Mouse (Mus musculus) gonadal fat pad, adult 2 months (tissue): ENCODE data around the gene Hist1h4a. TPM values are rescaled to one million over a fixed set of nuclear protein-coding genes. Genes with fewer than 3 reads are reported as not detected.
"Not testable (repeated sequence)": the region's sequence is repeated elsewhere in the genome, so short reads cannot be mapped to it uniquely, and the experiment has no call there.

Experiments used
- DNase-seq: peaks from one replicate; pipeline ENCODE4 v3.0.0-alpha.2; 2012; ENCODE audit warnings: low read depth
- polyA plus RNA-seq: library from polyadenylated mRNA; depleted of rRNA; stranded (reverse); fragments of >200 nt; gene quantifications from 2 replicates; pipeline ENCODE4 v1.2.3, GENCODE M21; 2012; rRNA removed

The Hist1h4a gene
- polyA plus RNA-seq = 5.8 and 9.3 TPM in 2 replicates

GRCm38 (mm10) chr13:23760972-23761864 is at the start of gene Hist1h4a:
Gene Hist1h4a (minus strand): TSS chr13:23761230.
- no peak for DNase-seq

DNA sequence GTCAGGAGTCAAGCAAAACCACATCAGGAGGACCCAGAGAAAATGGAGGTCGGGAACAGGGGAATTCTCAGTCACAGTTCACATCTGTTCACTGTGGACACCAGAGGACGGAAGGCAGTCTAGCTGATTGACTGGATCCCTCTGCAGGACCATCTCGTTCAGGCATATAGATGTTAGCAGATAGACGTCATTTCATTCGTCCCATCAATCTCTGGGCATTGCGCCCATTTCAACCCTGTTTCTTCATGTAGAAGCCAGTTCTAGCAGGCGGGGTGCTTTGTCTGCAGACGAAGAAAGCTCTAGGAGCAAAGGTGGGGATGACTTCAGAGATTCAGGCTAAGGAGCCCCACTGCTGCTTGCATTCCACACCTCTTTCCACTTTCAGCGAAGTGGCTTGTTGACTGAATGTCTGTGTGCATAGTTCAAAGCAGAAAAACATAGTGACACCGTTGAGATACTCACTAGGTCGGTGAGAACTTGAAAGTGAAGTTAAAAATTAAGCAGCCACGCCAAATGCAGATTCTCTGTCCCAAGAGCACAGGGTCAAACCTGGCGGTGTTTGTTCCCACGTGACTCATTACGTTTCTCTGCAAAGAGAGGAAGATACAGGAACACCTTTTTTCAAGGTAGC is 45.5 kb upstream of the Hist1h4a start, which contains the start of gene Slc17a2:
TSS of gene Slc17a2 (plus strand) at position 572 of the 631 bp plus-strand sequence.
- no peak for DNase-seq

GRCm38 (mm10) chr13:23804532-23804931 is 43.5 kb upstream of the Hist1h4a start:
- DNase-seq = no peak

GRCm38 (mm10) chr13:23799405-23799804 is 38.4 kb upstream of the Hist1h4a start:
- no peak for DNase-seq

DNA sequence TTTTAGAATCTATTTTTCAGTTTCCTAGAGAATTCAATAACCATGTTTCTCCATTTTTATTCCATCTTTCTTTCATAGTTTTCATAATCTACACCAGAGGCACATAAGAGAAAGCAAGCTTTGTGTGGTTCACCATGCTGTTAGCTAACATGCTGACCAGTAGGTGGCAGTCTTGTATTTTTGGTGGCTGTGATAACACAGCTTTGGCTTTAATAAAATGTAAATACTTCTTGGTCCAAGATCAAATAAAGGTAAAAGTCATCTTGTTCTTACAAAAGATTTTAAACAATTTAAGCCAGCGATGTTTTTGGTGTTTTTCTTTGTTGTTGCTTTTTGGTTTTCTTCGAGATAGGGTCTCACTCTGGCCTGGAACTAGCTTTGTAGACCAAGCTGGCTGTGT is 31.5 kb upstream of the Hist1h4a start:
- DNase-seq = no peak

- DNase-seq = no peak
Measured at GRCm38 (mm10) chr13:23779025-23779424, 18.0 kb upstream of the Hist1h4a start.

- DNase-seq = no peak
Measured at GRCm38 (mm10) chr13:23778339-23778738, 17.3 kb upstream of the Hist1h4a start.

DNA sequence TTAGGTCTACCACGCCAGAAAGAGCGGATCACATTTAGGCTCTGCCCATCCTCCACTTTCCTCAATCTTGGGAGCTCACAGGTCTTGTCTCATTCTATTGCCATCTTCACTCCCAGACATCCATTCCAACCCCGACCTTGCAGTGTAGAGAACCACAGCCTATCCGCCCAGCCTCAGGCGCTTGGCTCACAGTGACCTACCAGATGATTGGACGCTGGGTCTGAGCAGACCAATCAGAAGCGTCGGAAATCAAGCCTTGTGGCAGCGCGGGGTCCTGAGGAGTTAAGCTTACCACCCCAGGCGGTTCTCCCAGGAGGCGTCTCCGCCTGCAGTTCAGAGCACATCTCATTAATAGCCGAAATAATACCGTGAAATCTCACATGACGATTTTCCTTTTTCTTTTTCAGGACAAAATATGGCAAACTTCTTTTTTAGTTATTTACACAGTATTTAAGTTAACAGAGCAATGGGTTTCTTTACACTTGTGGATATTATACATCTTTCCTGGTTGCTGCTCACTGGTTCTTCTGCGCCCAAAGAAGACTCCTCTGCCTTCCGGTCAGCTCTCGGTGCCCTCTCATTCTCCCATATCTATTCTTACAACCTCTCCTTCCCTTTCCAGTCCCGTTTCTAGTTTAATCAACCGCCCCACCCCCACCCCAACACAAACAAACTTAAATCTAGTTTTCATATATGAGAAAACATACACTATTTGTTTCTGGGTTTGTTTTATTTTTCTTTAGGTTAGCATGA is 11.7 kb upstream of the Hist1h4a start:
- no peak for DNase-seq

- not testable (repeated sequence) for DNase-seq
Measured at GRCm38 (mm10) chr13:23769613-23770012, 8.6 kb upstream of the Hist1h4a start, which contains the start of gene Trim38. Gene Trim38 (plus strand): TSS chr13:23769913.

GRCm38 (mm10) chr13:23768834-23769397 is 7.9 kb upstream of the Hist1h4a start:
- no peak for DNase-seq

- no peak for DNase-seq
Measured at GRCm38 (mm10) chr13:23766772-23767171, 5.7 kb upstream of the Hist1h4a start.

DNA sequence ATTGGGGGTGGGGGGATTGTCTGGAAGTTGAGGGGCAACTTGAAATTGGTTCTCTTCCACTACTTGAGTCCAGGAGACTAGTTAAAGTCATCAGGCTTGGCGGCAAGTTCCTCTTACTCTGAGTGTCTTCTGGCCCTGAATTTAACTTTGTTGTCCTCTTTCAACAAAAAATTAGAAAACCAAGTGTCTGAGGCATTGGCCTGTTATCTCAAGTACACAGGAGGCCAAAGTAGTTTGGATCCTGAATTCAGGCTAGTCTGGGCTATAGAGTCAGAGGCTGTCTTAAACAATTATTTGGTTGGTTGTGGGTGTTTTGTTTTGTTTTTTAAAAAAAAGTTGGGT is 4.1 kb upstream of the Hist1h4a start:
- no peak for DNase-seq

DNA sequence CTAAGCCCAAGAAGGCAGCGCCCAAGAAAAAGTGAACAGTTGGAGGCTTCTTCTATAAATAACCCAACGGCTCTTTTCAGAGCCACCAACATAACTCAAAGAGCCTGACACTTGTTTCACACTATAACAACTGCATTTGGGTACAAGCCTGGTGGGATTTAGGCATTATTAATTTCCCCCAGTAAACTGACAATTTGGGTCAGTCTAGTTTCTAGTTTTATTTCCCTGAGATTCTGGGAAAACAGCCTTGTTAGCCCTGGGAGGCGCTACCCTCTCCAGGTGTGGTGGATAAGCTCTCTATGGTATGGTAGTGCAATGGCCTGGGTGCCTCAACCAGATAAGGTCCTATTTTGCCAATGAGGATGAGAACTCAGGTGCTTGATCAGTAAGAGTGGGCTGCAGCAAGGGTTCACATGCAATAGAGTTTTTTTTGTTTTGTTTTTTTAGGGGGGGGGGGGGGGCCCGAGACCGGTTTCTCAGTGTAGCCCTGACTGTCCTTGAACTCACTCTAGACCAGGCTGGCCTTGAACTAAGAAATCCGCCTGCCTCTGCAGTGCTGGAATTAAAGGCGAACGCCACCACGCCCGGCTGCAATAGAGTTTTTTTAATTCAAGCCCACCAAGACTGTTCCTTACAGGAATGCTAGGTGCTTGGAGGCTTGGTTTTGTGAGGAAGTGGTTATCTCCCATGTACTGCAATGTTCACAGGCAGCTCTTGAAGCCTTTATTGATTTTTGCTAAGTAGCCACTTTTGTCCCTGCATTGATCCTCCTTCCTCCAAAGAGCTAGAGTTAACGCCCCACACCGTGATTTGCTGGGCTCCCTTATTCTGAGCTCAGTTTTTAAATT is 3.5 kb upstream of the Hist1h4a start:
- no peak for DNase-seq

GRCm38 (mm10) chr13:23763586-23764323 is 2.7 kb upstream of the Hist1h4a start, which contains the start of gene Hist1h1a:
Gene Hist1h1a (plus strand): TSS chr13:23763666.
- DNase-seq = no peak

DNA sequence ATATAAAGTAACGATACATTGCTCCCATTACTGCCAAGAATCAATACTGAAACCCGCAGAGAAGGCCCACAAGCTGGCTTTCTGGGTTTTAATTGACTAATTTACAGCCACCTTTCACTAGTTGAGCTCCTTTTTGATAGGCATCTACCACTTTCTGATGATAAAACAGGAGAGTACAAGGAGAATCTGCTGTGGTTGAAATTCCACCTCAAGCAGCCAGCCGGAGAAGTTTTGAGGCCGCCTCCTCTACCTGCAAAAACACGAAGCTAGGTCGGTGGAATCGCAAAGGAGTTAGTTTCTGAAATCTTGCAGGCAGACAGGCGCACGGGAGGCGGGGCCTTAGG is 2.2 kb upstream of the Hist1h4a start:
- no peak for DNase-seq

DNA sequence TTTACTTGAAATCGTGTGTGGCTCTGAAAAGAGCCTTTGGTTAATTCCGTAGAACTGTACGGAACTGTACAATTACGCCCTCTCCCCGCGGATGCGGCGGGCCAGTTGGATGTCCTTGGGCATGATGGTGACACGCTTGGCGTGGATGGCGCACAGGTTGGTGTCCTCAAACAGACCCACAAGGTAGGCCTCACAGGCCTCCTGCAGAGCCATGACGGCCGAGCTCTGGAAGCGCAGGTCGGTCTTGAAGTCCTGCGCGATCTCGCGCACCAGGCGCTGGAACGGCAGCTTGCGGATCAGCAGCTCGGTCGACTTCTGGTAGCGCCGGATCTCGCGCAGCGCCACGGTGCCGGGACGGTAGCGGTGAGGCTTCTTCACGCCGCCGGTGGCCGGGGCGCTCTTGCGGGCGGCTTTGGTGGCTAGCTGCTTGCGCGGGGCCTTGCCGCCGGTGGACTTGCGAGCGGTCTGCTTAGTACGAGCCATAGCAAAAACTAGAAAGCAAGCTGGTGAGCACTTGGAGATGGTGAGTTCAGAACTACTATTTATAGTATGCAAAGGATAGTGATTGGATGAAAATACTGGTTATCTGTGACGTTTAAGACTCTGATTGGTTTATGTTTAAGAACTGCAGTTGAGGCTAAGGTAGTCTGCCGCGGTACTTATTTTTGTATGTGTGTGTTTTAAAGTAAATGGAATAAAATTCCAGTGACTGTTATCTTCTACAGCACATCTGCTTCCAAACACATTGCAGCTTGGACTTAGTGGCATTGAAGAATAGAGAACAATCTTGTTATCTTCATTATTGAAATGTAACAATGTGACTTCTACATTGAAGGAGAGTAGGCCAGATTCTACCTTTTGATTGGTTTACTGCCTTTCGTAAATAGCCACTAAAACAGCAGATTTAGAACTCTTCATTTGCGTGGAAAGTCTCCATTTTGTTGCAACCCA is 1.1 kb upstream of the Hist1h4a start, which contains the start of gene Hist1h3a:
TSS of gene Hist1h3a (minus strand) at position 516 of the 951 bp plus-strand sequence.
- DNase-seq = not testable (repeated sequence)

DNA sequence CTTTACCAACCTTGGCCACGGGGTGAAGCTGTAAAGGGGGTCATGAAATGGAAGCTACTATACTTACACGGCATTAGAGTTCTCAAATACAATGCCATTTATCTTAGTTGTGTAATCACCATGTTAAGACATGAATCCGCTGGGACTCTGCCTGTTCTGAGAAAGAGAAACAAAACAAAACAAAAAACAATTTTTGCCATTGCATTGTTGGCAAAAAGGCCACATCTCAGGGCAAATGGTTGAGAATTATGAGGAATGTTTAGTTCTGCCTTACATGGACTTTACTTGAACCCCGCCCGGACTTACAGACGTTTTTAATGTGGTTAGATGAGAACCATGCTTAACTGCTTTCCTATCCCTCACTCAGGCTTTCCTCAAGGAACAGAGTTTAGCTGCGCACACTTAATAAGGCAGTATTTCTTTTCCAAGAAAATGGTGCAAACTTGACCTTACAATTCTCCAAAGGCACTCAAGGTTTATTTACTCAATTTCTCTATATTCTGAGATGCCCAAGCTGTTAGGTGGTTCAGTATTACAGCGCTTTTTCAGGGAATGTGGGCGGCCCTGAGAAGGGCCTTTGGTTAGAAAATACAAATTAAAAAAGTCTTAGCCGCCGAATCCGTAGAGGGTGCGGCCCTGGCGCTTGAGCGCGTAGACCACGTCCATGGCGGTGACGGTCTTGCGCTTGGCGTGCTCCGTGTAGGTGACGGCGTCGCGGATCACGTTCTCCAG is 624 bp downstream of the Hist1h4a start:
- DNase-seq = no peak

GRCm38 (mm10) chr13:23759916-23760239 is 1.2 kb downstream of the Hist1h4a start:
- no peak for DNase-seq
